Mouse (Mus musculus) lung, adult 2 months (tissue): Measurements from ENCODE around the gene Kcnab2. TPM values are rescaled to one million over a fixed set of nuclear protein-coding genes. Genes with fewer than 3 reads are reported as not detected.
A peak's percentile ranks its signal among the peaks of the same experiment; 100 is the strongest.

Source experiments
- DNase-seq: peaks from one replicate; pipeline ENCODE4 v3.0.0; 2022
- H3K4me1 ChIP-seq: fragments of 200-500 bp; 2 replicates; pipeline ENCODE4 v1.6.1; 2011; ENCODE audit warnings: low read length; ENCODE audit not compliant: control insufficient read depth, insufficient read depth
- H3K4me3 ChIP-seq: fragments of 200-500 bp; replicated peaks from 2 replicates; pipeline ENCODE3; 2011; ENCODE audit warnings: low read depth, mild to moderate bottlenecking, control low read depth, low read length; ENCODE audit errors: extremely low read depth
- CTCF ChIP-seq: fragments of 200-500 bp; IDR thresholded peaks from 2 replicates; pipeline ENCODE4 v1.5.1; 2011; ENCODE audit warnings: mild to moderate bottlenecking, low read length, control low read depth; ENCODE audit not compliant: insufficient read depth
- POLR2A ChIP-seq: fragments of 200-500 bp; IDR thresholded peaks from 2 replicates; pipeline ENCODE4 v1.6.1; 2011; ENCODE audit warnings: low read depth, mild to moderate bottlenecking, control low read depth, low read length, borderline replicate concordance; ENCODE audit errors: extremely low read depth
- WGBS: fragments of 180-500 bp; shearing (Covaris S2); methylation state at CpG from one replicate; pipeline ENCODE4 v1.1.7; 2018; 5-methylcytosine and 5-hydroxymethylcytosine counted together
- polyA plus RNA-seq: library from polyadenylated mRNA; depleted of rRNA; stranded (reverse); fragments of >200 nt; gene quantifications from 2 replicates; pipeline ENCODE4 v1.2.3, GENCODE M21; 2012; rRNA removed

The Kcnab2 gene
- polyA plus RNA-seq, 1 experiment, result 8.6 TPM

- no peak overlapping the region for H3K4me3 ChIP-seq
- 74% methylated on average over 7 of the region's 7 CpGs for WGBS
- no peak for TF ChIP-seq CTCF
- no peak for TF ChIP-seq POLR2A
- DNase-seq, result no peak
- H3K4me1 ChIP-seq, result no peaks in the 10 kb centered on the region
Measured at GRCm38 (mm10) chr4:152355672-152356071, 122.0 kb downstream of the Kcnab2 start.

- whole genome bisulfite sequencing, result 64% methylated on average over 14 of the region's 14 CpGs
- no peak for DNase-seq
Measured at GRCm38 (mm10) chr4:152353886-152354637, 123.6 kb downstream of the Kcnab2 start.

DNA sequence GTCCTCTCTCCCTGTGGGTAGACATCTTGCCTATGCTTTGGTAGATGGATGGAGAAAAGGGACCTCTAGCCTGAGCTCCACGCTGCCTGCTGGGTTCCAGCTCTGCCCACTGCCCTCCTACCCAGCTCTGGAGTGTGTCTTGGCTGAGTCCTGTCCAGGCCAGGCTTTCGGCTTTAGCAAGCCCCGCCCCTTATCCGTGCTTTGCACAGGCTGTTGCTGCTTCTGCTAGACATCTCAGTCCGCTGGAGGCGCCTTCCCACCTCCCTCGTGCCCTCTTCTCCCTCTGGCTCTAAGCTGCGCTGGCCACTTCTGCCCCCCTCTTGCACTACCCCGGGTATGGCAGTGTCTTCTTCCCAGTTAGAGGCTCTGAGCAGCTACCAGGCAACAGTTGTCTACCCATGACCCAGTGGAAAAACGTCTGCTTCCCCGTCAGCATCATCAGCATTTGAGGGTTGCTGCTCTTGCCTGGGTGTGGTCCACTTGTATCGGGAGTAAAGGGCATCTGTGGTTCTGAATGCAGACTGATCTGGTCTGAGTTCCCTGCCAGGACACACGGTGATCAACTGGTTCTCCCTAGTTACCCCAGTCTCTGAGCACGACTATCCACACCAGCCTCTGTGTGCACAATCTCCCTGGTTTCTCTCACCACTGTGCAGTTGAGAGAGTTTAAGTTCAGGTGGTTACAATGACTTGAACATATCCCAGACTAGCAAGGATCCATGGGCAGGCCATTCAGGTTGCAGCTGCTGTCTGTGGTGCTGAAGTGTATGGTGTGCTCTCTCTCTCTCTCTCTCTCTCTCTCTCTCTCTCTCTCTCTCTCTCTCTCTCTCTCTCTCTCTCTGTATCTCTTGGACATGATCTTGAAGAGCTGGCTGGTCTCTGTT, 126.0 kb downstream of the Kcnab2 start:
- Histone ChIP-seq H3K4me3 (no peak overlapping the region), H3K4me1 (no peaks in the 10 kb centered on the region)
- TF ChIP-seq CTCF, result no peak
- TF ChIP-seq POLR2A, result 0 out of 2 replicates have a peak, but pooled peaks have one; percentile 2
- DNase-seq, result no peak
- 15% methylated on average over 14 of the region's 14 CpGs for WGBS

More at GRCm38 (mm10) chr4:152353886-152354637, 123.6 kb downstream of the Kcnab2 start:
- TF ChIP-seq CTCF (no peak), POLR2A (no peak)
- Histone ChIP-seq H3K4me3 (no peak overlapping the region), H3K4me1 (no peaks in the 10 kb centered on the region)

DNA sequence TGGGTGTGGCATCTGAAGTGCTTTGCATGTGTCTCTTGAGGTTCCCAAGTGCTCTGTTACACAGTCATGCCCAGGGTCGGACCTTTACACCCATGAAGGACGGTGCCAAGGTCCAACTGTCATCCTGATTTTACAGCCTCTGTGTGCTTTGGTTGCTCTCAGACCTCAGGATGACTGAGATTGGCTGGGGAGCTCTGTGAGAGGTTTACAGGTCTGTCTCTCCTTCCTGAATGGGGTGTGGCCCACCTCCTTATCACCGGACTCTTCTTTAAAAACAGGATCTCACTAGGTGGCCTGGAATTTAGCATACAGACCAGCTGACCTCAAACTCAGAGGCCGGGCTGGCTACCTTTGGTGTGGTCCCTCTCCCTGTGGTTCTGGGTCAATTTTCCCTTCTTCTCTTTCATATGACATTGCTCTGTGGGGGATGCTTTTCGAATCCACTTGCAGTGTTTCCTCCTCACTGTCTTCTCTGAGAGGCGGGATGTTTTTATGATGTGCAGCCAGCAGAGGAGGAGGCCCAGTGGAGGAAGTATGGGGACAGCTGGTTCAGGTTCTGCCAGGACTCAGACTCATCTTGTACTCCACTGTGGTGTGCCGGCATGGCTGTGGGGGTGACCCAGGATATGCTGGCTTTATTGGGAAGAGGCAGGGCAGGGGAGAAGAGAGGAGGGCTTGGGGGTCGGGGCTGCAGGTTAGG, 126.8 kb downstream of the Kcnab2 start:
- 16% methylated on average over 8 of the region's 8 CpGs for WGBS
- TF ChIP-seq CTCF (no peak), POLR2A (no peak)
- no peak overlapping the region for H3K4me3 ChIP-seq
- no peaks in the 10 kb centered on the region for H3K4me1 ChIP-seq
- DNase-seq, result no peak

DNA sequence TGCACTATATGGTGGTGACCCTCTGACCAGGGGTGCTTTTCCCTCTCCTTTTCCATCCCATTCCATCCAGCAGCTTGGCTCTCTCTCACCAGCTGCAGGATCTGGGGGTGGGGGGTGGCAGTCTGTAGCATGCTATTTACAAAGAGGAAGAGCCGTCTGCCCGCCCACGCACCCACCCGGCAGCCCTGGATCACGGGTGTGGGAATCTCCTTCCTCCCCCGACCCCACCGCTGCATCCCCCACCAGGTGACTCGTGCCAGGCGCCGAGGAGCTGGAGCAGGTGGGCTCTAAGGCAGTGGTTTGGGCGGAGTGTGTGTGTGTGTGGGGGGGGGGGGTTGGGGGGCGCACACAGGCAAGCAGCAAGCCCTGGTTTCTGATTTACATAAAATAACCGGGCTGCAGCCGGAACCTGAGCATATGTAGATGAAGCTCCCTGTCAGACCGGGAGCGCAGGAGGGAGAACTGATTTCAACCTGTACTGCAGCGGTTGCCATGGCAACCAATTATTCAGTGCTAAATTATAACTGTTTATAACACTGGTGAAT, 127.8 kb downstream of the Kcnab2 start:
- 2% methylated on average over 16 of the region's 17 CpGs for WGBS
- no peak overlapping the region for H3K4me3 ChIP-seq
- no peak for DNase-seq
- no peak for TF ChIP-seq CTCF
- TF ChIP-seq POLR2A, result no peak
- H3K4me1 ChIP-seq, result peaks cover 7% of the 10 kb centered on the region; the same call in 1 of the 2 replicates

DNA sequence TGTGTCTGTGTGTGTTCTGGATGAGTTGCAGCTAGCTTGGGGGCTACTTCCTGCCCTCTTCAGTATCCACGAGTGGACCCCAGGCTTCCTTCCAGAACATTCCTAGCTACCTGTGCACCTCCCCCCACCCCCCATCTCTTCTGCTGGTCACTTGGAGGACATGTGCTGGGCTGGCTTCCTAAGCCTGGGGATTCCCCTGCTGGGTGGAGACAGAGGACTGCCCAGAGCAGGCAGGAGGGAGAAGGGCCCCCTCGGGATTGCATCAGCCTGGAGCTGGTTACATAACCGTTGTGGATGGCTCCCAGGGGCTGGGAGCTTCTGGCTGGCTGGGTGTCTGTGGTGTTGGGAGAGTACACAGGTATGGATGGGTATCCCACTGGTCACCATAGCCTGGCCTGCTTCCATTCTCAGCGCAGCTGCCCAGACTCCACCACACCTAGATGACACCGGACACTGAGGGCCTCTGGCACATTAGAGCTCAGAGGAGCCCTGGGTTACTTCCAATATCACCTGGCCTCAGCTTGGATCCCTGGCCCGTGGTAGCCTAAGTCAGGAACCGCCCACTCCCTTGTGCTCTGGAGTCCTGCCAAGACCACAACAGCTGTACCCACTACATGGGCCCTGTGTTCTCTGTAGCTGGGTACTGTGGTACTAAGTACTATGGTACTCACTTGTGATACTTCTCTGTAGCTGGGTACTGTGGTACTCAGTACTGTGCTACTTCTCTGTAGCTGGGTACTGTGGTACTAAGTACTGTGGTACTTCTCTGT, 132.4 kb downstream of the Kcnab2 start:
- no peak for TF ChIP-seq CTCF
- H3K4me3 ChIP-seq, result no peak overlapping the region
- DNase-seq, result peak; percentile 57
- 29% methylated on average over 7 of the region's 7 CpGs for WGBS
- H3K4me1 ChIP-seq, result peaks cover 7% of the 10 kb centered on the region; the same call in 1 of the 2 replicates

- 29% methylated on average over 7 of the region's 7 CpGs for WGBS
- H3K4me1 ChIP-seq, result peaks cover 7% of the 10 kb centered on the region; the same call in 1 of the 2 replicates
Measured at GRCm38 (mm10) chr4:152344651-152345050, 133.0 kb downstream of the Kcnab2 start.

GRCm38 (mm10) chr4:152343296-152343695, 134.4 kb downstream of the Kcnab2 start:
- no peak overlapping the region for H3K4me3 ChIP-seq
- 14% methylated on average over 5 of the region's 5 CpGs for WGBS
- TF ChIP-seq POLR2A (no peak), CTCF (peak; percentile 63)
- DNase-seq, result no peak
- H3K4me1 ChIP-seq, result peaks cover 7% of the 10 kb centered on the region; the same call in 1 of the 2 replicates

More at GRCm38 (mm10) chr4:152344651-152345050, 133.0 kb downstream of the Kcnab2 start:
- DNase-seq, result no peak
- TF ChIP-seq CTCF (no peak), POLR2A (no peak)
- H3K4me3 ChIP-seq, result no peak overlapping the region

Other genes starting within 250 kb of the Kcnab2 start
- gene Gpr153, start 203.6 kb downstream of the Kcnab2 start, polyA plus RNA-seq, result 40.0 and 45.6 TPM in 2 replicates
- gene Hes3, start 186.2 kb downstream of the Kcnab2 start, polyA plus RNA-seq, result 0.09 TPM in 1 of 2 replicates, not detected in the other
- 32.2 and 36.4 TPM in 2 replicates for gene Icmt, start 180.6 kb downstream of the Kcnab2 start, polyA plus RNA-seq
- gene Rnf207, start 158.9 kb downstream of the Kcnab2 start, polyA plus RNA-seq, result 5.8 and 5.9 TPM in 2 replicates
- gene Rpl22, start 152.1 kb downstream of the Kcnab2 start, polyA plus RNA-seq, result 20.3 and 43.0 TPM in 2 replicates
- gene Chd5, start 139.2 kb downstream of the Kcnab2 start, polyA plus RNA-seq, result 0.85 and 0.99 TPM in 2 replicates
- 3.1 and 3.8 TPM in 2 replicates for gene Nphp4, start 1.2 kb downstream of the Kcnab2 start, polyA plus RNA-seq